Mouse (Mus musculus) gastrocnemius, postnatal 10 days (tissue): ENCODE measurements around the gene Fscn2. TPM values are rescaled to one million over a fixed set of nuclear protein-coding genes. Genes with fewer than 3 reads are reported as not detected.

Experiments used
- DNase-seq: peaks from one replicate; pipeline ENCODE4 v3.0.0; 2021; ENCODE audit warnings: mixed read lengths
- total RNA-seq, 2 experiments: library from RNA; stranded (reverse); gene quantifications; 2 replicates each; pipeline ENCODE4 v1.2.3; 2021

Fscn2 gene
- total RNA-seq, 2 experiments from 2014 or later = 0.50 to 0.61 TPM

GRCm38 (mm10) chr11:120357791-120358401, 3.4 kb upstream of the Fscn2 start:
- DNase-seq = peak; percentile 67

GRCm38 (mm10) chr11:120359391-120359790, 1.9 kb upstream of the Fscn2 start:
- no peak for DNase-seq

GRCm38 (mm10) chr11:120360062-120360461, 1.3 kb upstream of the Fscn2 start:
- DNase-seq = peak; percentile 73

- no peak for DNase-seq
Observed at GRCm38 (mm10) chr11:120360755-120361154, 579 bp upstream of the Fscn2 start.

GRCm38 (mm10) chr11:120362891-120363290, 1.6 kb downstream of the Fscn2 start:
- DNase-seq = no peak

GRCm38 (mm10) chr11:120366443-120367027, 5.2 kb downstream of the Fscn2 start:
- no peak for DNase-seq

GRCm38 (mm10) chr11:120369656-120370055, 8.3 kb downstream of the Fscn2 start:
- DNase-seq = peak; percentile 75

- no peak for DNase-seq
Observed at GRCm38 (mm10) chr11:120373025-120373424, 11.7 kb downstream of the Fscn2 start.

- no peak for DNase-seq
Observed at GRCm38 (mm10) chr11:120373820-120374586, 12.7 kb downstream of the Fscn2 start.

GRCm38 (mm10) chr11:120375324-120375723, 14.0 kb downstream of the Fscn2 start:
- no peak for DNase-seq

- DNase-seq = no peak
Observed at GRCm38 (mm10) chr11:120376302-120377160, 15.2 kb downstream of the Fscn2 start.

GRCm38 (mm10) chr11:120377337-120377736, 16.0 kb downstream of the Fscn2 start:
- no peak for DNase-seq

- peak; percentile 48 for DNase-seq
Observed at GRCm38 (mm10) chr11:120378031-120378610, 16.8 kb downstream of the Fscn2 start.

- peak; percentile 93 for DNase-seq
Observed at GRCm38 (mm10) chr11:120378611-120379540, 17.5 kb downstream of the Fscn2 start, which contains the start of gene Faap100. TSS of gene Faap100 (minus strand) at chr11:120378764.

- DNase-seq = no peak
Observed at GRCm38 (mm10) chr11:120380271-120380670, 18.9 kb downstream of the Fscn2 start.

GRCm38 (mm10) chr11:120381157-120381556, 19.8 kb downstream of the Fscn2 start:
- no peak for DNase-seq

GRCm38 (mm10) chr11:120382509-120382908, 21.2 kb downstream of the Fscn2 start:
- DNase-seq = no peak

GRCm38 (mm10) chr11:120386632-120387031, 25.3 kb downstream of the Fscn2 start:
- no peak for DNase-seq

GRCm38 (mm10) chr11:120387157-120387556, 25.8 kb downstream of the Fscn2 start:
- DNase-seq = no peak

- no peak for DNase-seq
Observed at GRCm38 (mm10) chr11:120388580-120388979, 27.2 kb downstream of the Fscn2 start.

- no peak for DNase-seq
Observed at GRCm38 (mm10) chr11:120395661-120396060, 34.3 kb downstream of the Fscn2 start.
